Mouse (Mus musculus) heart, adult 8-10 months (tissue): Measurements from ENCODE around the gene Rev1. TPM values are rescaled to one million over a fixed set of nuclear protein-coding genes. Genes with fewer than 3 reads are reported as not detected.

ENCODE experiments used
- DNase-seq: peaks from one replicate; pipeline ENCODE4 v3.0.0; 2022; ENCODE audit warnings: low spot score
- total RNA-seq, 4 experiments: library from RNA; stranded (reverse); gene quantifications; 2 replicates each; pipeline ENCODE4 v1.2.4; 2022

Rev1 gene
- 10 to 100 TPM; 14.0 to 18.1 (median 16.8) TPM for total RNA-seq

- peak; percentile 86 for DNase-seq
These were observed at the start of gene Rev1 for GRCm38 (mm10) chr1:38129501-38130267. Gene Rev1 (minus strand): TSS chr1:38129801.

DNA sequence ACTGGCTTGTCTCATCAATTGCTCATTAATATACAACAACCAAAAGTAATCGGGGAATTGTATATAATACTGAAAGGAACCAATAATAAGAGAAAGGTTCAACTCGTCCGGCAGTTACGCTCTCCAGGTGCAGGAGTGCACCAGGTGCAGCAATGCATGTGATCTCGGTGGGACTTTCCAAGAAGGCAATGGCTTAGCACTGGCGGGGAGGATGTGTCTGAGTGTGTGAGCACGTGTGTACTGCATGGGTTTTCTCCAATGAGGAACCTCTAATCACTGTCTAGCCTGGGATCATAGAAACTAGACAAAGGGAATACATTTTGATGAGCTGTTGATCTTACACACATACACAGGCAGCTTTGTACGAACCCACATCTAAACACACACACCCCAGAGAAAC is 49.3 kb upstream of the Rev1 start:
- no peak for DNase-seq

DNA sequence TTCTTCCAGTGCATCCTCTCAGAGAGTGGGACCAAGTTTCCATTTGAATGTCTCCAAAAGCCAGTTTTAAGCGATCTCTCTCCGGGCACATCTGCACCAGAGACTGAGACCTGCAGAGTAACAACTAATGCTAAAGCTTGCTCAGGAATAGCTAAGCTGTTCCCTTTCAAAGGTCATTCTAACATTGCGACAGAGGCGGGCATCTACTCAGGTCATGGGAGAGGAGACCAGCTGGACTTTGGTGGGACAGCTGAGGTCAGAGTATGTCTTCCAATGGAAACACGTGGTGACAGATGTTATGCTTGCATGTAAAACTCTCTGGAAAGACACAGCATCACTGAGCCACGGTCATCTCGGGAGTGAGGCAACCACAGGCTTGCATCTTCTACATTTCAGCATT is 46.5 kb upstream of the Rev1 start:
- no peak for DNase-seq

- no peak for DNase-seq
These were observed 42.3 kb upstream of the Rev1 start for GRCm38 (mm10) chr1:38171874-38172273.

- DNase-seq, result no peak
These were observed 36.1 kb upstream of the Rev1 start for GRCm38 (mm10) chr1:38165696-38166095.

DNA sequence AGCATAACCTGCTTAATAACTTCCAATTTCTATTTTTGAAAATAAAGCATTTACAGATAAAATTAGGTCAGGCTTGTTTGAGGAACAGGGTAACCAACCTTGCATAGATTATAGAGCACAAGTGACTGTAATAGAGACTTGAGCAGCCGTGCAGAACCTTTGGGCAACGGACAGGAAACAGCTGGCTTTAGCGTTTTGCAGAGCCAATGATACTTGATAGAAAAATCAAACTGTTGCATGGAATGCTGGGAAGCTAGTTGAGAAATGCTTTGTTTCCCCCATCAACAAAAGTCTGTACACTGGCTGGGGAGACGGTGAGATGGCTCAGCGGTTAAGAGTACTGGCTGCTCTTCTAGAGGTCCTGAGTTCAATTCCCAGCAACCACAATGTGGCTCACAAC is 20.5 kb upstream of the Rev1 start:
- no peak for DNase-seq

GRCm38 (mm10) chr1:38146008-38146407 is 16.4 kb upstream of the Rev1 start:
- DNase-seq, result no peak

DNA sequence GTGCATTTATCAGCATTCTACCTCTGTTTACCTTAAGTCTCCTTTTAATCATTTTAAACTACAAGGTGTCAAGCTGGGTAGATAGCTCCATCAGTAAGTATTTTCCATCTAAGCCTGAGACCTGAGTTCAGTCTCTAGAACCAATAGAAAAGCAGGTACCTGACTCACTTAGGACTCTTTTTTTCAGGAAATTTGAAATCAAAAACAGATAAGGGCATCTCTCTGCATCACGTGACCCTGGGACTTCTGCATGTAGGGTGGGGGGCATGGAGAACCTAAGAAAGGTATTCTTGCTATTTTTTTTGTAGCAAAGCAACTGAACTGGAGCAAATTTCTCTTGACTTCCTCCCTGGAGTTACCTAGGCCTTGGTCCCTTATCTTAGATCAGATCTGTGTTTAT is 11.8 kb upstream of the Rev1 start:
- DNase-seq, result no peak

DNA sequence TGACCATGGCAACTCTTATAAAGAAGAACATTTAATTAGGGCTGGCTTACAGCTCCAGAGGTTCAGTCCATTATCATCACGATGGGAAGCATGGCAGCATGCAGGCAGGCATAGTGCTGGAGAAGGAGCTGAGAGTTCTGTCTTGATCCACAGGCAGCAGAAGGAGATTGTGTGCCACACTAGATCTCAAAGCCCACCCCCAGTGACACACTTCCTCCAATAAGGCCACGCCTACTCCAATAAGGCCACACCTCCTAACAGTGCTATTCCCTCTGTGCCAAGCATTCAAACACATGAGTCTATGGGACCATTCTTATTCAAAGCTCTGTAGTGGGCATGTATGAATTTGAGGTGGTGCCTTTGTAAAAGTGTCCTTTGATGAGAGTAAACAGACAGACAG is 11.3 kb upstream of the Rev1 start:
- DNase-seq, result no peak

DNA sequence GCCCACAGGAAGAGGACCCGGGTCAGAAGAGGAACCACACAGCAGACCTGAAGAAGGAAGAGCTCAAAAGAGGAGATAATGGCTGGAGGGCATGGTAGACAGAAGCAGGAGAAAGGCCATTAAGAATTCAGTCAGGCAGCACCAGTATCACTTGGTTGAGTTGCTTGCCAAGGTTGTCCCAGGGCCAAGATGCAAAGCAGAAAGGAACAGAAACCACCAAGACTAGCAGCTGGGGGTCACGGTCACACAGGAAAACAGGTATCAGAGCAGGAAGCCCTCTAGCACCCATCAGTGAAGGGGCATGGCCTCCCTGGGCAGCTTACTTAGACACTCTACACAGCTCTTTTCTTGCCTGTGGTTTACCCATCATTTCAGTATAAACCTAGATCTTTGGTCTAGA is 9.8 kb upstream of the Rev1 start:
- no peak for DNase-seq

DNA sequence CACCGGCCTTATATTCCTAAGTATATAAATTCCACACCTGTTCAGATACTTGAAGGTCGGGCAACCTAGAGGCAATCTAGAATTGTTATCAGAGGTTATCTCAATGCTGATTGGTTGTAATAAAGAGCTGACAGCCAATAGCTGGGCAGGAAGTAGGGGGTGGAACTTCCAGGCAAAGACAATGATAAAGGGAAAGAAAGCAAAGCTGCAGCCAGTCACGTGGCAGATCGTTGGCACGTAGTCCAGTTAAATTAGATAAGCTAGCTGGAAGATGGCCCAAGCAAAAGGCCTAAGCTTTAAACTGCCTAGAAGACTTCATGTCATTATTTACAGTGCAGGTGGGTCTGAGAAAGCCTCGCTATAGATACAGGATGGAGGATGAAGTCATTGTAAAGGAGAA is 3.3 kb upstream of the Rev1 start:
- DNase-seq, result no peak

DNA sequence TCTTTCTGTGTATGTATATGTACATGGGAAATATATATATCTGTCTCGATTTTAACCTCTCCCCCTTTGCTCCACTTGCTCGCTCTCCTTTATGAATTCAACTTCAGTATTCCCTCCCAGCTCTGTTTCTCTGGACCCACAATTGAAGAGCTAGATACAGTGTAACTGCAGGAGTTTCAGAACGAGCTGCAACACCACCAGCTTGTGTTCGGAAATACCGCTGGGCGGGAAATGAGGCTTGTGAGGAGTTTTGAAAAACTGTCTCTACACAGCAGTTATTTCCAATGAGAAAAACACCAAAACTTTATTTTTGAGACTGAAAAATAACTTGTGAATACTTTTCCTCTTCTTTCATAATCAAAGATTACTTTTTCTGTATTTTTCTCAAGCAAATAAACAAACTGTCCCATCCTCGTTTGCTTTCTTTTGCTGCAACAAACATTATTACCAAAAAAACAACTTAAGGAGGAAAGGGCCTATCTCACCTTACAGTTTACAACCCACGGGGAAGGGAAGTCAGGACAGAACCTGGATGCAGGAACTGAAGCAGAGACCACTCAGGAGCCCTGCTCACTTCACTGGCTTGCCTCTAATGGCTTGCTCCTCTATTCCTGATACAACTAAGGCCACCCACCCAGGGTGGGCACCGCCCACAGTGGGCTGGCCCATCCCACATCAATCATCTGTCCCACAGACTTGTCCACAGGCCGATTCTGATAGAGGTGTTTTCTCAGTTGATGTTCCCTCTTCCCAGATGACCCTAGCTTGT is 1.3 kb upstream of the Rev1 start:
- no peak for DNase-seq

- peak; percentile 12 for DNase-seq
These were observed 623 bp downstream of the Rev1 start for GRCm38 (mm10) chr1:38128919-38129436.

GRCm38 (mm10) chr1:38127036-38127435 is 2.6 kb downstream of the Rev1 start:
- no peak for DNase-seq

- no peak for DNase-seq
These were observed 3.2 kb downstream of the Rev1 start for GRCm38 (mm10) chr1:38126426-38126825.

- DNase-seq, result no peak
These were observed 5.3 kb downstream of the Rev1 start for GRCm38 (mm10) chr1:38124261-38124660.

DNA sequence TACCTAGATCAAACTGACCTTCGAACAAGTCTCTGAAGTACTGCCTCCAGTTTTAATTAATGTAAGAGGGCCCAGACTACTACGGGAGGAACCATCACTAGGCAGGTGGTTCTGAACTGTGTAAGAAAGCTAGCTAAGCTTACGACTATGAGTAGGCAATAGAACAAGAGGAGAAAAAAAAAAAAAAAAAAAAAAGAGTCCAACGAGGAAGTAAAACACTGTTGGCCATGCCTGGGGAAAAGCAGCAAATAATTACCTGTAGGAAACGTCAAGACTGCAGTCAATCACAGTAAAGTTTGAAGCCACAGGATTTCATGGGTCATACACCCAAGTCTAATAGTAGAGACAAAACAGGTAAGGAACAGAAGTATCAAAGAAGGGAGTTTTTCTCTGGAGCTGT is 8.7 kb downstream of the Rev1 start:
- DNase-seq, result no peak

GRCm38 (mm10) chr1:38118624-38119023 is 11.0 kb downstream of the Rev1 start:
- DNase-seq, result no peak

- no peak for DNase-seq
These were observed 19.8 kb downstream of the Rev1 start for GRCm38 (mm10) chr1:38109786-38110185.

- no peak for DNase-seq
These were observed 25.8 kb downstream of the Rev1 start for GRCm38 (mm10) chr1:38103813-38104212.

DNA sequence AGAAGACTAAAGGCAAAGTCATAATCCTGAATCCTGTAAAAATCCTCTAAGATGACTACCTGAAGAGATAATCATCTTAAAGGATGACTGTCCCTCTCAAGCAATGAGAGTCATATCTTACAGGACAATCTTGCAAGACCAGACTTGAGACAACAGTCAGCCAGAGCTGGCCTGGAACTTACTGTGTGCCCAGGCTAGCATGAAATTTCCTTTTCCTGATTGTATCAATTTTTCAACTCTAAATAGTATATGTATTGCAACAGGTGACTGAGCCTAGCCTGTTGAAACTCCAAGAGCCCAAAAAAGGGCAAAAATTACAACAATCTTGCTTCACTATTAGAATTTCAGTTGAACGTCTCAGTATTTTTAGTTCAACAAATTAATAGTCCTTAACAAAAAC is 26.4 kb downstream of the Rev1 start:
- no peak for DNase-seq

DNA sequence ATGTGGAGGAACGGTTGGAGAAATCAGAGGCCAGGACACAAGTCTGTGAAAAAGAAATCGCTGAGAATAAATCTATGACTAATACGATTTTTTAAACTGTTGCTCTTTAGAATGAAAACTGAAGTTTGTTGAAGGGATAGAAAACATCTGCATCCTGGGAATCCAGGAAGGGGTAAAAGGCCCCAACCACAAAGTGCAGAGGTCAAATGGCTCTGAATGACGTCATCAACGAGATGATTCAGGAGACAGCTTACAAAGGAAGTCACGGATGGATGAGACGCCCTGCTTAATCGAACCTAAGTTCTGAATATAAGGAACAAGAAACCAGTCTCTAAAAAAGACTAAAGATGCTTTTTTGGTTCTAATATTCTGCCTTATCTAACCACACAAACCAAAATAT is 48.3 kb downstream of the Rev1 start:
- DNase-seq, result no peak

GRCm38 (mm10) chr1:38071326-38071725 is 58.3 kb downstream of the Rev1 start:
- DNase-seq, result no peak
